Mouse (Mus musculus) bone marrow macrophage, adult 2 months (primary cell): ENCODE results near the gene Bcar1. TPM values are rescaled to one million over a fixed set of nuclear protein-coding genes. Genes with fewer than 3 reads are reported as not detected.

ENCODE experiments used
- H3K27ac ChIP-seq: 2 replicates; pipeline ENCODE4 v1.5.1; 2012; ENCODE audit warnings: low read depth, low read length; ENCODE audit not compliant: insufficient read depth
- H3K4me1 ChIP-seq: 2 replicates; pipeline ENCODE4 v1.6.1; 2012; ENCODE audit warnings: low read length; ENCODE audit not compliant: control insufficient read depth, insufficient read depth
- H3K4me3 ChIP-seq: 2 replicates; pipeline ENCODE4 v1.5.1; 2012; ENCODE audit warnings: mild to moderate bottlenecking, low read length, moderate library complexity; ENCODE audit not compliant: insufficient read depth
- CTCF ChIP-seq: IDR thresholded peaks from 2 replicates; pipeline ENCODE4 v1.5.1; 2012; ENCODE audit warnings: low read depth, mild to moderate bottlenecking, low read length, moderate library complexity
- POLR2A ChIP-seq: IDR thresholded peaks from 2 replicates; pipeline ENCODE4 v1.6.1; 2012; ENCODE audit warnings: mild to moderate bottlenecking, low read depth, low read length, borderline replicate concordance
- polyA plus RNA-seq: library from polyadenylated mRNA; stranded (reverse); fragments of >200 nt; gene quantifications from 2 replicates; pipeline ENCODE4 v1.2.4, GENCODE M21; 2012; ENCODE audit not compliant: missing spikeins, insufficient read depth, insufficient read length

Bcar1 gene
- polyA plus RNA-seq, 1 experiment = 0.40 TPM

DNA sequence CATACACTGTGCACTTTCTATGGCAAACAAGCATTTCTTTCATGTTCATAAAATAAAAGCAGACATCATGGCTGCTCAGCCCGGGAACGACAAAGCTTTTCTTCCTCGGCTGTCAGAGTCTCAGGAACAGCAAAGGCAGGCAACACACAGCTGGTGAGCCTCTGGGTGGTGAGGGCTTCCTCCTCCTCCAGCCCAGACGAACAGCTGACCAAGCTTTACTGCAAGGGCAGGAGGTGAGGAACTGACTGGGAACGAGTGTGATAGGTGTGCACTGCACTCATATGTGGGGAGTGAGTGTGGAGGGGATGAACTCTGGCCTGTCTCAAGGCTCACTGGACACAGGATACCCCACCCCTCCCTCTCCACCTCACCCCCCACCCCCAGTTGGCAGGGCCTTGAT lies 24.7 kb downstream of the Bcar1 start:
- H3K27ac ChIP-seq = no peak overlapping the region
- no peak for TF ChIP-seq POLR2A
- TF ChIP-seq CTCF = no peak

GRCm38 (mm10) chr8:111717866-111718265 lies 25.7 kb downstream of the Bcar1 start:
- Histone ChIP-seq H3K4me3 (no peak overlapping the region), H3K27ac (no peak overlapping the region), H3K4me1 (no peaks in the 10 kb centered on the region)
- TF ChIP-seq CTCF (no peak), POLR2A (no peak)

More for the DNA sequence above, 24.7 kb downstream of the Bcar1 start:
- Histone ChIP-seq H3K4me3 (no peak overlapping the region), H3K4me1 (no peaks in the 10 kb centered on the region)

DNA sequence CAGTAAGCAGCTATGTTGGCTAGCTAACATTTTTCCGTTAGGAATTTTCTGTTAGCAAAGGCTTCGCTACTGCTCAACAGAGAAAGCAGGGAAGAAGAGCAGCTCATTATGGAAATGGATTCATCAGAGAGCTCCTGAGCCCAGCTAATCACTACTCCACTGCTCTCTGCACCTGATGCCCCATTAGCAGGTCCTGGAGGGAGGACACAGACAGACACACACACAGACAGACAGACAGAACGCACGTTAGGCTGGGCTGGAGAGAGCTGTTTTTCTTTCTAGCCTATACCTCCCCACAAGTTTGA lies 26.2 kb downstream of the Bcar1 start:
- H3K27ac ChIP-seq = no peak overlapping the region
- no peaks in the 10 kb centered on the region for H3K4me1 ChIP-seq
- no peak overlapping the region for H3K4me3 ChIP-seq
- no peak for TF ChIP-seq CTCF
- TF ChIP-seq POLR2A = no peak

- no peak overlapping the region for H3K4me3 ChIP-seq
- H3K4me1 ChIP-seq = no peaks in the 10 kb centered on the region
- TF ChIP-seq CTCF (no peak), POLR2A (no peak)
- H3K27ac ChIP-seq = no peak overlapping the region
These were observed 26.8 kb downstream of the Bcar1 start for GRCm38 (mm10) chr8:111716603-111717487.

- TF ChIP-seq POLR2A (no peak), CTCF (no peak)
- no peaks in the 10 kb centered on the region for H3K4me1 ChIP-seq
- H3K27ac ChIP-seq = no peak overlapping the region
- no peak overlapping the region for H3K4me3 ChIP-seq
These were observed 28.1 kb downstream of the Bcar1 start for GRCm38 (mm10) chr8:111715514-111715913.

DNA sequence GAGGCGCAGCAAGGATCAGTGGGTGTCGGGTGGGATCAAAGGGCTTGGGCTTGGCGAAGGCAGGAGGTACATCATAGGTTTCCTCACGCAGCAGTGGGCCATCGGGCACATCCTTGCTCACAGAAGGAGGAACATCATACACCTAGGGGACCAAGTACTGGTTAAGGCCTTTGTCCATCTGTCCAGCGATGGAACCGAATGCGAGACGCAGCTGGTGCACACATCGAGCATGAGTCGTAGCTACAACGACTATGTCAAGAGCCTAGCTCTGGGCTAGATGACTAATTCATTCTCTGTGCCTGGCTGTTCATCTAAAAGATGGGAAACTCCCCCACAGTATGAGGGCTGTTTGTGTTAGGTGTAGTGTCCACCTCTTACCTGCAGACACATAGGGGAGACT lies 29.3 kb downstream of the Bcar1 start:
- no peaks in the 10 kb centered on the region for H3K4me1 ChIP-seq
- H3K4me3 ChIP-seq = no peak overlapping the region
- no peak for TF ChIP-seq POLR2A
- TF ChIP-seq CTCF = no peak
- H3K27ac ChIP-seq = no peak overlapping the region

DNA sequence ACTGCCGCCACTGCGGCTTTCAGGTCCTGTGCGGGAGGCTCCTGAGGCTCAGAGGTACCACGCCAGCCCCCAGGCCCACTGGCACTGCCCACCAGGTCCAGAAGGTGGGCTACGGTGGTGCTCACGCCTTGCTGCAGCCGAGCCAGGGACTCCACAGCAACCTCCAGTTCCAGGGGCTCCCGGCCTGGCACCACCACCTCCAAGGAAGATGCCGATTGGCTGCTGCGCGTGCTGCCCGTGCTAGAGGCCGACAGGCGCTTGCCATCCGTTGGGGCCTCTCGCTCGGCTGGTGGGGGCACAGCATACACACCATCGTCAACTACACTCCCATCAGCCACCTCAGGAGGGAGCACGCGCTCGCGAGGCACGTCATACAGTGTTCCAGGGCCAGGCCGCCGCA lies 29.8 kb downstream of the Bcar1 start:
- Histone ChIP-seq H3K4me3 (no peak overlapping the region), H3K27ac (no peak overlapping the region), H3K4me1 (no peaks in the 10 kb centered on the region)
- TF ChIP-seq POLR2A = no peak
- no peak for TF ChIP-seq CTCF

DNA sequence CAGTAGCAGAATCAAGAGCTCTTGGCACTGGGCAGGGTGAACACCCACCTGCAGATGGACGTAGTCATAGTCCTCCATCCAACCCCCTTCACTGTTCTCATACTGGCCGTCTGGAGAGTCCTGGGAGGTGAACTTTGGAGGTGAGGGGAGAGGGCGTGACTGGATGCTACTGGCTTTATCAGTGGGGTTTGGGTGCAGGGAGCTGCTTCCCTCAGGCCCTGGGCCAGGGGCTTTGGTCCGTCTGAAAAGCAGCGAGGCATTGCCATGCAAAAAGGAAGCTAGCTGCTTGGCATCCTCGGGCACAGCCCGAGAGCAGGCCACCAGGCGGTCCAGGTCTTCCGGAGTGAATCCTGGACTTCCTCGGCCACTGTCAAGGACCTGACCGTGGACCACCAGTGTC lies 30.3 kb downstream of the Bcar1 start:
- no peak for TF ChIP-seq CTCF
- no peak for TF ChIP-seq POLR2A
- Histone ChIP-seq H3K4me1 (no peaks in the 10 kb centered on the region), H3K27ac (no peak overlapping the region), H3K4me3 (no peak overlapping the region)

DNA sequence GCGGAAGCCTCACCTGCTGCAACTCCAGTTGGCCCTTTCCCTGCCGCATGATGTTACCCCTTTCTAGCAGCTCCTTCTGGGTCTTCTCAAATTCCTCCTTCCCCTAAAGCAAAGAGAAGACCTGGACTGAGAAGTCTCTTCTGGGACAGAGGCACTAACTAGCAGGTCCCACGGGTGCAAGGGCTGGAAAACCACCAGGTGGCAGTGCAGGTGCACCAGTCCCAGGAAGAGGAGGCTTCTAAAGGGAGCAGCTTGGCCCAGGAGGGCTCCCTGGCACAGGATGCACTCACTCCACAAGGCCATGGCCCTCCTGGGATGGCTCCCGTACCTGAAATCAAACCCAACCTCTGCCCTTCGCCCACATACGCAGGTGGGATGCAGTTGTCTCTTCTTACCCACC lies 31.0 kb downstream of the Bcar1 start:
- no peak overlapping the region for H3K27ac ChIP-seq
- H3K4me3 ChIP-seq = no peak overlapping the region
- TF ChIP-seq POLR2A = no peak
- peak; percentile 21; the same call in 1 of the 2 replicates for TF ChIP-seq CTCF
- H3K4me1 ChIP-seq = no peaks in the 10 kb centered on the region

GRCm38 (mm10) chr8:111712135-111712534 lies 31.5 kb downstream of the Bcar1 start:
- TF ChIP-seq POLR2A (no peak), CTCF (no peak)
- Histone ChIP-seq H3K4me1 (no peaks in the 10 kb centered on the region), H3K27ac (no peak overlapping the region), H3K4me3 (no peak overlapping the region)
